Mouse (Mus musculus) embryonic facial prominence, embryonic 11.5 days (tissue): Measurements from ENCODE around the gene Nuak2. TPM values are rescaled to one million over a fixed set of nuclear protein-coding genes. Genes with fewer than 3 reads are reported as not detected.

Experiments
- ATAC-seq: fragments of 200-750 bp; cut with Nextera tagmentation; replicated peaks from 2 replicates; pipeline ENCODE4 v1.8.0; 2017; ENCODE audit warnings: low read depth; ENCODE audit not compliant: insufficient number of reproducible peaks, low FRiP score, low TSS enrichment
- DNase-seq: peaks from one replicate; pipeline ENCODE4 v3.0.0-alpha.2; 2015; ENCODE audit warnings: low spot score
- H3K27ac ChIP-seq: fragments of 300-500 bp; sonication (generic); replicated peaks from 2 replicates; pipeline ENCODE4 v1.5.1; 2014; ENCODE audit warnings: mild to moderate bottlenecking, low read depth, low read length, control low read depth
- H3K27me3 ChIP-seq: fragments of 300-500 bp; sonication (generic); 2 replicates; pipeline ENCODE4 v1.6.1; 2014; ENCODE audit warnings: mild to moderate bottlenecking, low read length, moderate library complexity, mixed read lengths; ENCODE audit not compliant: control insufficient read depth, insufficient read depth
- H3K36me3 ChIP-seq: fragments of 300-500 bp; sonication (generic); replicated peaks from 2 replicates; pipeline ENCODE4 v1.6.1; 2014; ENCODE audit warnings: low read depth, mild to moderate bottlenecking, low read length, moderate library complexity, mixed read lengths; ENCODE audit not compliant: control insufficient read depth, insufficient read depth
- H3K4me1 ChIP-seq: fragments of 300-500 bp; sonication (generic); 2 replicates; pipeline ENCODE4 v1.6.1; 2014; ENCODE audit warnings: low read length, mixed read lengths; ENCODE audit not compliant: control insufficient read depth, insufficient read depth
- H3K4me2 ChIP-seq: fragments of 300-500 bp; sonication (generic); 2 replicates; pipeline ENCODE4 v1.6.1; 2014; ENCODE audit warnings: low read depth, mild to moderate bottlenecking, control low read depth, low read length, moderate library complexity
- H3K4me3 ChIP-seq: fragments of 300-500 bp; sonication (generic); 2 replicates; pipeline ENCODE4 v1.5.1; 2014; ENCODE audit warnings: low read depth, low read length, control low read depth
- H3K9ac ChIP-seq: fragments of 300-500 bp; sonication (generic); replicated peaks from 2 replicates; pipeline ENCODE4 v1.6.1; 2014; ENCODE audit warnings: mild to moderate bottlenecking, control low read depth, low read length
- H3K9me3 ChIP-seq: fragments of 300-500 bp; sonication (generic); replicated peaks from 2 replicates; pipeline ENCODE4 v1.6.1; 2016; ENCODE audit warnings: mild to moderate bottlenecking, low read length, inconsistent platforms, mixed read lengths; ENCODE audit not compliant: control insufficient read depth
- WGBS: fragments of 180-500 bp; shearing (Covaris S2); extraction: QIAGEN DNeasy Blood & Tissue Kit; methylation state at CpG from one replicate; pipeline ENCODE4 v1.1.7; 2014; 5-methylcytosine and 5-hydroxymethylcytosine counted together
- polyA plus RNA-seq: library from polyadenylated mRNA; unstranded; fragments of >200 nt; fragmentation: Nextera tagmentation; extraction: Ambion mirVana; gene quantifications from 2 replicates; pipeline ENCODE4 v1.2.1, GENCODE M21; 2014

The Nuak2 gene
- 9.1 and 10.8 TPM in 2 replicates for polyA plus RNA-seq

GRCm38 (mm10) chr1:132315889-132316624 lies at the start of gene Nuak2:
Gene Nuak2 (plus strand): TSS chr1:132316126.
- WGBS = under 1% methylated on average over 67 of the region's 67 CpGs

GRCm38 (mm10) chr1:132266791-132267557 lies 49.0 kb upstream of the Nuak2 start:
- ATAC-seq (no peak), DNase-seq (peak; percentile 24)
- WGBS = 38% methylated on average over 8 of the region's 8 CpGs
- Histone ChIP-seq H3K9ac (no peak overlapping the region), H3K36me3 (no peaks in the 10 kb centered on the region), H3K27me3 (no peaks in the 10 kb centered on the region), H3K9me3 (no peaks in the 10 kb centered on the region), H3K4me2 (no peak overlapping the region), H3K4me3 (no peak overlapping the region), H3K27ac (no peak overlapping the region), H3K4me1 (no peaks in the 10 kb centered on the region)

More at GRCm38 (mm10) chr1:132315889-132316624, at the start of gene Nuak2:
- Histone ChIP-seq H3K27ac (no peak within 1 kb of the TSS), H3K4me3 (peak within 1 kb of the TSS; percentile 49), H3K4me1 (no peaks in the 10 kb centered on the region), H3K27me3 (peaks cover 2% of the 10 kb centered on the region; the same call in 1 of the 2 replicates), H3K4me2 (peak within 1 kb of the TSS; percentile 79), H3K9me3 (no peaks in the 10 kb centered on the region), H3K9ac (peak within 1 kb of the TSS; percentile 54), H3K36me3 (no peaks in the 10 kb centered on the region)
- peak; percentile 89 for DNase-seq
- peak; percentile 79 for ATAC-seq

- Histone ChIP-seq H3K9ac (no peak overlapping the region), H3K4me2 (no peak overlapping the region), H3K36me3 (no peaks in the 10 kb centered on the region), H3K27me3 (no peaks in the 10 kb centered on the region), H3K4me1 (no peaks in the 10 kb centered on the region), H3K27ac (no peak overlapping the region), H3K9me3 (no peaks in the 10 kb centered on the region), H3K4me3 (no peak overlapping the region)
- ATAC-seq (no peak), DNase-seq (no peak)
- 64% methylated on average over 2 of the region's 2 CpGs for WGBS
Measured at GRCm38 (mm10) chr1:132267959-132268358, 48.0 kb upstream of the Nuak2 start.

GRCm38 (mm10) chr1:132268418-132269060 lies 47.4 kb upstream of the Nuak2 start:
- no peak overlapping the region for H3K4me2 ChIP-seq
- no peaks in the 10 kb centered on the region for H3K4me1 ChIP-seq
- DNase-seq = no peak
- no peaks in the 10 kb centered on the region for H3K36me3 ChIP-seq
- H3K9ac ChIP-seq = no peak overlapping the region
- no peak overlapping the region for H3K27ac ChIP-seq
- H3K9me3 ChIP-seq = no peaks in the 10 kb centered on the region
- no peak for ATAC-seq
- H3K4me3 ChIP-seq = no peak overlapping the region
- 42% methylated on average over 7 of the region's 7 CpGs for whole genome bisulfite sequencing
- H3K27me3 ChIP-seq = no peaks in the 10 kb centered on the region

- H3K4me1 ChIP-seq = no peaks in the 10 kb centered on the region
- 83% methylated on average over 3 of the region's 3 CpGs for WGBS
- DNase-seq = no peak
- H3K9me3 ChIP-seq = no peaks in the 10 kb centered on the region
- H3K27ac ChIP-seq = no peak overlapping the region
- no peak for ATAC-seq
- H3K4me3 ChIP-seq = no peak overlapping the region
- no peaks in the 10 kb centered on the region for H3K36me3 ChIP-seq
- H3K9ac ChIP-seq = no peak overlapping the region
- H3K27me3 ChIP-seq = no peaks in the 10 kb centered on the region
- no peak overlapping the region for H3K4me2 ChIP-seq
Measured at GRCm38 (mm10) chr1:132271237-132271636, 44.7 kb upstream of the Nuak2 start.

GRCm38 (mm10) chr1:132276694-132277093 lies 39.2 kb upstream of the Nuak2 start:
- Histone ChIP-seq H3K4me1 (no peaks in the 10 kb centered on the region), H3K27me3 (no peaks in the 10 kb centered on the region), H3K4me3 (no peak overlapping the region), H3K36me3 (no peaks in the 10 kb centered on the region), H3K4me2 (no peak overlapping the region), H3K9ac (no peak overlapping the region), H3K27ac (no peak overlapping the region), H3K9me3 (no peaks in the 10 kb centered on the region)
- no peak for ATAC-seq
- no peak for DNase-seq
- WGBS = 73% methylated on average over 3 of the region's 3 CpGs

GRCm38 (mm10) chr1:132277124-132277523 lies 38.8 kb upstream of the Nuak2 start:
- no peaks in the 10 kb centered on the region for H3K36me3 ChIP-seq
- H3K9me3 ChIP-seq = no peaks in the 10 kb centered on the region
- no peak overlapping the region for H3K9ac ChIP-seq
- ATAC-seq (no peak), DNase-seq (no peak)
- H3K4me3 ChIP-seq = no peak overlapping the region
- WGBS = 62% methylated on average over 6 of the region's 6 CpGs
- no peaks in the 10 kb centered on the region for H3K27me3 ChIP-seq
- H3K4me1 ChIP-seq = no peaks in the 10 kb centered on the region
- H3K4me2 ChIP-seq = no peak overlapping the region
- no peak overlapping the region for H3K27ac ChIP-seq
